Mouse (Mus musculus) cerebellum, adult 2 months (tissue): ENCODE measurements at regions not wholly inside any gene's neighbourhood (a gene's known extent, or its start where the extent isn't known, plus 50 kb on each side); places are given as distances from the start of the nearest gene placed in this dataset.
"Not testable (repeated sequence)": the region's sequence is repeated elsewhere in the genome, so short reads cannot be mapped to it uniquely, and the experiment has no call there.

Experiments used
- DNase-seq, 2 experiments: peaks; one replicate each; pipeline ENCODE4 v3.0.0; 2021
- H3K27ac ChIP-seq: fragments of 200-500 bp; 2 replicates; pipeline ENCODE4 v1.5.1; 2012; ENCODE audit warnings: low read length, control low read depth, inconsistent platforms; ENCODE audit not compliant: insufficient read depth
- H3K27me3 ChIP-seq: fragments of 200-500 bp; 2 replicates; pipeline ENCODE4 v1.6.1; 2012; ENCODE audit warnings: inconsistent platforms, mild to moderate bottlenecking, low read length, moderate library complexity; ENCODE audit not compliant: control insufficient read depth, insufficient read depth
- H3K4me1 ChIP-seq: fragments of 200-500 bp; 2 replicates; pipeline ENCODE4 v1.6.1; 2011; ENCODE audit warnings: low read length; ENCODE audit not compliant: control insufficient read depth, insufficient read depth
- H3K4me3 ChIP-seq: fragments of 200-500 bp; replicated peaks from 2 replicates; pipeline ENCODE3; 2011; ENCODE audit warnings: mild to moderate bottlenecking, low read depth, low read length, control low read depth; ENCODE audit not compliant: insufficient read depth
- CTCF ChIP-seq: fragments of 200-500 bp; IDR thresholded peaks from 2 replicates; pipeline ENCODE4 v1.5.1; 2011; ENCODE audit warnings: low read depth, mild to moderate bottlenecking, control low read depth, low read length, moderate library complexity, borderline replicate concordance; ENCODE audit not compliant: insufficient read depth
- POLR2A ChIP-seq: fragments of 200-500 bp; IDR thresholded peaks from 2 replicates; pipeline ENCODE4 v1.6.1; 2011; ENCODE audit warnings: low read length, control low read depth, borderline replicate concordance; ENCODE audit not compliant: insufficient read depth
- WGBS: fragments of 180-500 bp; shearing (Covaris S2); methylation state at CpG from one replicate; pipeline ENCODE4 v1.1.7; 2018; 5-methylcytosine and 5-hydroxymethylcytosine counted together

GRCm38 (mm10) chr4:7819847-7820246 is 419.0 kb downstream of the Car8 start:
- TF ChIP-seq CTCF (no peak), POLR2A (no peak)
- H3K27me3 ChIP-seq, result no peaks in the 10 kb centered on the region
- H3K4me3 ChIP-seq, result no peak overlapping the region
- DNase-seq, result no peak
- no peaks in the 10 kb centered on the region for H3K4me1 ChIP-seq
- no peak overlapping the region for H3K27ac ChIP-seq

- 84% methylated on average over 1 of the region's 1 CpGs for WGBS
- not testable (repeated sequence) for H3K27ac ChIP-seq
Measured at GRCm38 (mm10) chr4:7777761-7778160, 461.1 kb downstream of the Car8 start.

GRCm38 (mm10) chr4:7755473-7755872 is 483.4 kb downstream of the Car8 start:
- H3K27me3 ChIP-seq, result no peaks in the 10 kb centered on the region
- TF ChIP-seq CTCF (no peak), POLR2A (no peak)
- H3K4me1 ChIP-seq, result no peaks in the 10 kb centered on the region
- DNase-seq, result no peak
- H3K27ac ChIP-seq, result no peak overlapping the region
- H3K4me3 ChIP-seq, result no peak overlapping the region

More at GRCm38 (mm10) chr4:7777761-7778160, 461.1 kb downstream of the Car8 start:
- not testable (repeated sequence) for H3K4me1 ChIP-seq, H3K27me3 ChIP-seq, H3K4me3 ChIP-seq, DNase-seq

GRCm38 (mm10) chr4:7753931-7754330 is 484.9 kb downstream of the Car8 start:
- WGBS, result 73% methylated on average over 4 of the region's 4 CpGs
- Histone ChIP-seq H3K27ac (no peak overlapping the region), H3K27me3 (no peaks in the 10 kb centered on the region), H3K4me3 (no peak overlapping the region), H3K4me1 (no peaks in the 10 kb centered on the region)
- TF ChIP-seq POLR2A, result no peak
- TF ChIP-seq CTCF, result no peak
- no peak for DNase-seq

- no peak for DNase-seq
- H3K27ac ChIP-seq, result no peak overlapping the region
- TF ChIP-seq CTCF, result no peak
- no peak for TF ChIP-seq POLR2A
Measured at GRCm38 (mm10) chr4:7751208-7751607, 487.6 kb downstream of the Car8 start.

GRCm38 (mm10) chr4:7722893-7723292 is 515.9 kb downstream of the Car8 start:
- Histone ChIP-seq H3K4me3 (no peak overlapping the region), H3K27me3 (no peaks in the 10 kb centered on the region), H3K4me1 (no peaks in the 10 kb centered on the region), H3K27ac (no peak overlapping the region)
- no peak for DNase-seq
- TF ChIP-seq CTCF (no peak), POLR2A (no peak)

More at GRCm38 (mm10) chr4:7751208-7751607, 487.6 kb downstream of the Car8 start:
- 72% methylated on average over 1 of the region's 1 CpGs for WGBS
- H3K4me1 ChIP-seq, result no peaks in the 10 kb centered on the region
- H3K4me3 ChIP-seq, result no peak overlapping the region
- no peaks in the 10 kb centered on the region for H3K27me3 ChIP-seq

GRCm38 (mm10) chr4:7688516-7688915 is 550.3 kb downstream of the Car8 start:
- 85% methylated on average over 4 of the region's 4 CpGs for WGBS
- TF ChIP-seq CTCF (no peak), POLR2A (no peak)
- Histone ChIP-seq H3K4me1 (no peaks in the 10 kb centered on the region), H3K4me3 (no peak overlapping the region), H3K27ac (no peak overlapping the region), H3K27me3 (no peaks in the 10 kb centered on the region)
- DNase-seq, result no peak

GRCm38 (mm10) chr4:7687231-7687630 is 551.6 kb downstream of the Car8 start:
- Histone ChIP-seq H3K4me3 (no peak overlapping the region), H3K27me3 (no peaks in the 10 kb centered on the region), H3K4me1 (no peaks in the 10 kb centered on the region), H3K27ac (no peak overlapping the region)
- 47% methylated on average over 1 of the region's 1 CpGs for WGBS
- no peak for DNase-seq
- TF ChIP-seq CTCF (no peak), POLR2A (no peak)

- Histone ChIP-seq H3K27me3 (no peaks in the 10 kb centered on the region), H3K4me3 (no peak overlapping the region), H3K4me1 (no peaks in the 10 kb centered on the region), H3K27ac (no peak overlapping the region)
- 89% methylated on average over 4 of the region's 4 CpGs for WGBS
- no peak for DNase-seq
- TF ChIP-seq CTCF (no peak), POLR2A (no peak)
Measured at GRCm38 (mm10) chr4:7670795-7671105, 568.1 kb downstream of the Car8 start.
